Mouse (Mus musculus): ENCODE data around the gene Inafm2. TPM values are rescaled to one million over a fixed set of nuclear protein-coding genes. Genes with fewer than 3 reads are reported as not detected.
A peak's percentile ranks its signal among the peaks of the same experiment; 100 is the strongest.

Gene Inafm2
- polyA plus RNA-seq, 1 experiment = 3.8 TPM

DNA sequence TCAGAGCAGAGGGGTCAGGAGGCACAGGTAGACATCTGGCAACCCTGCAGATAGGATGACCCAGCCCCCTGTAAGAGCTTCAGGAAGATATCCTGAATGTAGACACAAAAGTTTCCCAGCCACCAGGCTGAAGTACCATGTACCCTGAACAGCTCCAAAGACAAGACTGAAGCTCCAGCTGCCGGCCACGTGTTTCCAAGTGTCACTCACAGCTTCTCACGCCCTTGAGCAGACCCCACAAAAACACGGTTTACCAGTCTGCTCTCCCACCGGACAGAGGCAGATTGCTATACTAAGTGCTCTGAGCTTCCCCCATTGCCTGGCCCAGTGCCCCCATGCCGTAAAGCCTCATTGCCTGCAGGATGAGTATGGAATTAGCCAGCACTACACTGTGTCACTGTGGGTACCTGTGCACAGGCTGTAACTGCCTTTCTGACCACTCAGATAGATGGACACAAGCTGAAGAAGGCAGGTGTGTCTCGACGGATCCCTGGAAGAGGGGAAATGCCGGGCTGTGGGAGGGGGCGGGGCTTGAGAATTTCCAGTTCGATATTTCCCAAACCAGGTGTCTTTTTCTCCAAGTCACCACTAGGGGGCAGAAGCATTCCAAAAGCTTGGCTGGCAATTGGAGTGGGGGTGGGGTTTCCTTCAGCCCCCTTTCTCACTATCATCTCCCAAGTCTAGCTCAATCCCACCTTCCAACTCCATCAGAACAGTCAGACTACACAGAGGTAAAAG lies 18.7 kb downstream of the Inafm2 start:
- Histone ChIP-seq H3K4me3 (ENCODE audit: low read depth, low read length) (no peak overlapping the region), H3K27ac (ENCODE audit: insufficient read depth, low read length) (no peak overlapping the region), H3K4me1 (ENCODE audit: control insufficient read depth, insufficient read depth, low read length) (no peaks in the 10 kb centered on the region), H3K9me3 (replicated peaks; ENCODE audit: control insufficient read depth, insufficient read depth, low read length, poor library complexity, severe bottlenecking) (no peaks in the 10 kb centered on the region), H3K36me3 (ENCODE audit: control insufficient read depth, insufficient read depth, low read length, poor library complexity, severe bottlenecking) (no peaks in the 10 kb centered on the region), H3K9ac (ENCODE audit: low read depth, poor library complexity, severe bottlenecking) (no peak overlapping the region), H3K27me3 (ENCODE audit: control insufficient read depth, insufficient read depth, low read length, poor library complexity, severe bottlenecking) (no peaks in the 10 kb centered on the region)
- no peak for TF ChIP-seq EP300 (IDR thresholded peaks at IDR 0.05; ENCODE audit: insufficient read depth, low read depth, low read length)
- TF ChIP-seq CTCF (IDR thresholded peaks at IDR 0.05; ENCODE audit: low read depth, low read length) = peak; percentile 55
- no peak for TF ChIP-seq POLR2A (IDR thresholded peaks at IDR 0.05; ENCODE audit: insufficient read depth, low read length)

DNA sequence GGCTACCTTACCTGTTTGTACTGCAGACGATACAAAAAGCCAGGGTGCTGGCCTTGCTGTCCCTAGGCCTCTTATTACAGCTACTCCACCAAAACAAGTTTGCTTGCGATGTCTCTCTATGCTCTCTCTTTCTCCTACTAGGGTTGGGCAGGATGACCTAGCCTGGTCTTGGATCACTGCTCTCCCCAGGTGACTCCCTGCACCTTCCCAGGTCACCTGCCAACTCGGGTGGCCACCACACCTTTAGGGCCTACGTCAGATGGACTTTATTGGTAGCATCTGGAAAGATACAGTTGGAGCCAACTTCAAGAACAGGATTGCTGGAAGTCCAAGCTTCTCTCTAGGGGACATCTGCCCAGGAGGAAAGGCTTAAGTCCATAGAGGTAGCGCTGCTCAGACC lies 19.3 kb downstream of the Inafm2 start:
- Histone ChIP-seq H3K4me1 (ENCODE audit: control insufficient read depth, insufficient read depth, low read length) (no peaks in the 10 kb centered on the region), H3K4me3 (ENCODE audit: low read depth, low read length) (no peak overlapping the region), H3K27ac (ENCODE audit: insufficient read depth, low read length) (no peak overlapping the region), H3K9me3 (replicated peaks; ENCODE audit: control insufficient read depth, insufficient read depth, low read length, poor library complexity, severe bottlenecking) (no peaks in the 10 kb centered on the region), H3K9ac (ENCODE audit: low read depth, poor library complexity, severe bottlenecking) (no peak overlapping the region), H3K27me3 (ENCODE audit: control insufficient read depth, insufficient read depth, low read length, poor library complexity, severe bottlenecking) (no peaks in the 10 kb centered on the region), H3K36me3 (ENCODE audit: control insufficient read depth, insufficient read depth, low read length, poor library complexity, severe bottlenecking) (no peaks in the 10 kb centered on the region)
- TF ChIP-seq EP300 (IDR thresholded peaks at IDR 0.05; ENCODE audit: insufficient read depth, low read depth, low read length) (no peak), CTCF (IDR thresholded peaks at IDR 0.05; ENCODE audit: low read depth, low read length) (no peak), POLR2A (IDR thresholded peaks at IDR 0.05; ENCODE audit: insufficient read depth, low read length) (no peak)

DNA sequence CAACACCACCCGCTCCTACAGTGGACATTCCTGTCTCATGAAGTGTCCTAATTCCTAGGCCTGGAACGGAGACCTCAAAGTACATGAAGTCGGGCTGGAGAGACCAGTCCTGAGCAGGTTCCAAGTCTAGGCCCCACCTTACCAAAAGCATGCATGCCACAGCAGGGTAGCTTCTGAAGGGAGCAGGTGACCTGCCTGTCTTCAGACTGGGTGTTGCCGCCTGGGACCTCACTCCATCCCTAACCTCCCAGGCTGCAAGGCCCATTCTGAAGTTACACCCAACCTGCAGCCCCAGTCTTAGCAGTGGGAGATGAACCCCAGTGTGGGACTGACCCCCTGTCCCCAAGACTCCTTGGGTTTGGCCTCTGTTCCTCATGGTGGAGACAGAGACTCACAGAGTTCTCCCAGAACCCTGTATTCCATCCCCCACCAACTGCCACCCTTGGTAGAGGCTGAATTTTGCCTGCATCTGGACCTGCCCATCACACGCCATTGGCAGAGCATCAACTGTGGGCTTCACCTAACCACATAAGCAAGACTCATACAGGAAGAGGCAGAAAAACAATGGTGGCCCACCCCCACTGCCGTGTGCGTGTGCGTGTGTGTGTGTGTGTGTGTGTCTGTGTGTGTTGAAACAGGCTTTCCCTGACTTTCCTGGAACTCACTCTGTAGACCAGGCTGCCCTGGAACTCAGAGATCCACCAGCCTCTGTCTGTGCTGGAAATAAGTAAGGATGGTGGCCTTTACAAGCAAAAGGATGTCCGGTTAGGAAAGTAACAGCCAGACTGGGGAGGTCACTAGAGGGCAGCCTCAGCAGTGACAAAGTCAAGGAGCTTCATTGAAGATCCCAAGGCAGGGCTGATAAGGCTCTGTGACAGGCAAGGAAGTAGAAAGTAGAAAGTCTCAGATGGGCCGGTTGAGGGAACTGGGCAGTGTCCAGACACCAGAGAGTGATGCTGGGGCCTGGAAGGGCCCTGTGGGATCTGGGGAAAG lies 20.8 kb downstream of the Inafm2 start:
- TF ChIP-seq POLR2A (IDR thresholded peaks at IDR 0.05; ENCODE audit: insufficient read depth, low read length) (no peak), CTCF (IDR thresholded peaks at IDR 0.05; ENCODE audit: low read depth, low read length) (peak; percentile 9), EP300 (IDR thresholded peaks at IDR 0.05; ENCODE audit: insufficient read depth, low read depth, low read length) (no peak)
- Histone ChIP-seq H3K4me3 (ENCODE audit: low read depth, low read length) (no peak overlapping the region), H3K4me1 (ENCODE audit: control insufficient read depth, insufficient read depth, low read length) (no peaks in the 10 kb centered on the region), H3K27ac (ENCODE audit: insufficient read depth, low read length) (no peak overlapping the region), H3K36me3 (ENCODE audit: control insufficient read depth, insufficient read depth, low read length, poor library complexity, severe bottlenecking) (no peaks in the 10 kb centered on the region), H3K27me3 (ENCODE audit: control insufficient read depth, insufficient read depth, low read length, poor library complexity, severe bottlenecking) (no peaks in the 10 kb centered on the region), H3K9me3 (replicated peaks; ENCODE audit: control insufficient read depth, insufficient read depth, low read length, poor library complexity, severe bottlenecking) (no peaks in the 10 kb centered on the region), H3K9ac (ENCODE audit: low read depth, poor library complexity, severe bottlenecking) (no peak overlapping the region)

DNA sequence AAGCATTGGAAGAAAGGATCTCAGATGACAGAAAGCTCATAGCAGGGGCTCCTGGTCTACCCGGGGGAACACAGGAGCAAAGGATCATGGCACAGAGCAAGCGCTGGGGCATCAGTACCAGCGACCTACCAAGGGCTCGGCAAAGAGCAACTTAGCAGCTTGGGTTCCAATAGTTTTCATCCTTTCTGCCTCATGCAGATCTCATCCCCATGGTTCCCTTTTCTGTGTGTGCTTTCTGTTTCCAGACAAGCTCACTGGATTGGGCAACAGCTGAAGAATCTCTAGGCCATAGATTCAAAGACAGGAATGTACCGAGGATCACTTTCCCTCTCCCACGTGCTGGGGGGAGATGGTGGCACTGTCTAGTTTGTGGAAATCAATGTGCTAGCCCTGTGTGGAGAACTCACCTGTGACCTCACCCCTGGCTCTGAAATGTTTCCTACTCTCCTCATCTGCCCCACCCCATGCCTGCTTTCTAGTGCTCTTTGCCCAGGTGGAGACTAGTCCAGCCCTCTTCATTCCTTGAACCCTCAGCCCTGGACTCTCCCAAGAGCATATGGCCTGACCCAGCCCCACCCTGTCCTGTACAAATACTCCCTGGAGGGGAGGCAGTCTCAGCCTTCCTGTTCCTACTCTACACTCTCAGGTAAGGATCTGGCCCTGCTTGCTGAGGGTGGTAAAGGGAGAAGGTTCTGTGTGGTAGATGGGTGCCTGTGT lies 26.8 kb downstream of the Inafm2 start, which contains the start of gene Phgr1:
Gene Phgr1 (plus strand): TSS at position 612 of the 717 bp plus-strand sequence.
- Histone ChIP-seq H3K27ac (ENCODE audit: insufficient read depth, low read length) (no peak within 1 kb of the TSS), H3K4me1 (ENCODE audit: control insufficient read depth, insufficient read depth, low read length) (no peaks in the 10 kb centered on the region), H3K9ac (ENCODE audit: low read depth, poor library complexity, severe bottlenecking) (no peak within 1 kb of the TSS), H3K9me3 (replicated peaks; ENCODE audit: control insufficient read depth, insufficient read depth, low read length, poor library complexity, severe bottlenecking) (no peaks in the 10 kb centered on the region), H3K4me3 (ENCODE audit: low read depth, low read length) (no peak within 1 kb of the TSS), H3K36me3 (ENCODE audit: control insufficient read depth, insufficient read depth, low read length, poor library complexity, severe bottlenecking) (no peaks in the 10 kb centered on the region), H3K27me3 (ENCODE audit: control insufficient read depth, insufficient read depth, low read length, poor library complexity, severe bottlenecking) (no peaks in the 10 kb centered on the region)
- TF ChIP-seq CTCF (IDR thresholded peaks at IDR 0.05; ENCODE audit: low read depth, low read length) (no peak), EP300 (IDR thresholded peaks at IDR 0.05; ENCODE audit: insufficient read depth, low read depth, low read length) (no peak), POLR2A (IDR thresholded peaks at IDR 0.05; ENCODE audit: insufficient read depth, low read length) (no peak)

DNA sequence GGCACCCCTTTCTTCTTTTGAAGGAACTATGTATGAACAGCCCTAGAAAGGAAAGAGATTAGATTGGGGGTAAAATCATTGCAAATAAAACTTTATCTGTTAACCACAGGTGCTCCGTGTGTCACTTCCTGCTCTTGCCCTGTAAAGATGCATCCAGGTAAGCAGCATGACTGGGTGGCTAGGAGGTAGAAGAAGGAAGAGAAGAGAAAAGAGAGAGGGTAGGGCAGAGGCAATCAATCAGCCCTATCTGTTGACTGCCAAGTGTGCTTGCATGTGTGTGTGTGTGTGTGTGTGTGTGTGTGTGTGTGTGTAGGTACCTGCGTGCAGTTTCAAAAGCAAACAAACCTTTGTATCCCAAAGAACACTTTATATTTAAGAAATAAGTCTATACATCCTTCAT lies 29.0 kb downstream of the Inafm2 start:
- no peaks in the 10 kb centered on the region for H3K36me3 ChIP-seq (ENCODE audit: control insufficient read depth, insufficient read depth, low read length, poor library complexity, severe bottlenecking)
- no peak overlapping the region for H3K27ac ChIP-seq (ENCODE audit: insufficient read depth, low read length)
- TF ChIP-seq CTCF (IDR thresholded peaks at IDR 0.05; ENCODE audit: low read depth, low read length) (no peak), EP300 (IDR thresholded peaks at IDR 0.05; ENCODE audit: insufficient read depth, low read depth, low read length) (no peak), POLR2A (IDR thresholded peaks at IDR 0.05; ENCODE audit: insufficient read depth, low read length) (no peak)
- H3K9ac ChIP-seq (ENCODE audit: low read depth, poor library complexity, severe bottlenecking) = no peak overlapping the region
- no peaks in the 10 kb centered on the region for H3K27me3 ChIP-seq (ENCODE audit: control insufficient read depth, insufficient read depth, low read length, poor library complexity, severe bottlenecking)
- no peak overlapping the region for H3K4me3 ChIP-seq (ENCODE audit: low read depth, low read length)
- H3K9me3 ChIP-seq (replicated peaks; ENCODE audit: control insufficient read depth, insufficient read depth, low read length, poor library complexity, severe bottlenecking) = no peaks in the 10 kb centered on the region
- H3K4me1 ChIP-seq (ENCODE audit: control insufficient read depth, insufficient read depth, low read length) = peaks cover 2% of the 10 kb centered on the region

All from ES-Bruce4 (cell line).